Mouse (Mus musculus) cerebellum, postnatal 10 days (tissue): ENCODE results near the gene Mrps15.

Experiments
- DNase-seq, 2 experiments: peaks; one replicate each; pipeline ENCODE4 v3.0.0; 2021; ENCODE audit warnings: mixed read lengths in 2 of 2

Mrps15 gene

GRCm38 (mm10) chr4:126046851-126047585 lies at the start of gene Mrps15:
Mrps15 (plus strand) TSS chr4:126046925.
- DNase-seq: peak; percentile 89 to 91

DNA sequence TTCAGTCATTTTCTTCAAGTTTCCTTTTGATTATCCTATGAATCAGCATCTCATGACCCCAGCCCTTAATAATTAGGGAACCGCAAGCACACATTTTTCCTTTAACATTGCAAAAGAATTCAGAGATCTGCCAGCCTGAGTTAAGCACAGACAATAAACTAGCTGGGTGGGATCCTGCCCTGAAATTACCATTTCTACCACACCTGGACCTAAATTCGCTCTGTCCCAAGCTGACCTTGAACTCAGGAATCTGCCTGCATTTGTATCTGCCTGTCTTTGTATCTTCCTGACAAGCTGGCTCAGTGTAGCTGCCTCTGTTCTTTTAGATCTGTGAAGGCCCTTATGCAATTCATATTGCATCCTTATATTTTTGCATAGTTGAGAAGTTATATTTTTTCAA lies 48.9 kb upstream of the Mrps15 start:
- DNase-seq: no peak

DNA sequence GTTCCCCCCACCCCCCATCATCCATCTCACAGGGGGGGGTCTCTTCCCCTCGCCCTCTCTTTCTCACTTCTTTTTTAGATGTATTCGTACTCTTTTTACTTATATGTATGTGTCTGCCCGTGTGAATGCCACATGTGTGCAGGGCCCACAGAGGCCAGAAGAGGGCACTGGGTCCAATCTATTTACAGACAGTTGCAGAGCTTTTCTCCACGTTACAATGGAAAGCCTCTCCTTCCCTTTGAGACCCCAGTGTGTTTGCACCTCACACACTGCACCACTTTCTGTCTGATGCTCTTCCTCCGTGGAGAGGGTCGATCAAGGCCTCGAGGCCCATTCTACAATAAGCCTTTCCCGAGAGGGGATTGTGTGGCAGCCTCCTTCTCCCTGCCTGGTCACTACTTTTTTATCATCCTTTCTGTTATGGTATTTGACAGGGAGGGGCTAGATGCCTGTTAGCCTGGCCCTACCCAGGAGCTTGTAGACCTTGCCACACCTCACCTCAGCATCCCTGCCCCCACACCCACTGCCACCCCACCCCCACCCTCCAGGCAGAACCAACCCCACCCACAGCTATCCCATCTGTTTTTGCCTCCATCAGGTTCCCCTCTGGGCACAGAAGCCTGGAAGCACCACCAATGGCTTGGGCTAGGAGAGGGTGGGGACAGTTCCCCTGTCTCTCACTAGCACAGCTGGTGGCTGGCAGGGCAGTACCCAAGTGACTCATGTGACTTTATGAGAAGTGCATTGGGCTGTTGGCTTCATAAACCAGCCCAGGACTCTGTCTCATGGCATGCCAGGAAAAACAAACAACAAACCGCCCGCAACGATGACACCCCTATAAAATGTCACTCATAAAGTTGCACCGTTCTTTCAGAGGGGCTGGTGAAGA lies 45.2 kb upstream of the Mrps15 start:
- no peak for DNase-seq

DNA sequence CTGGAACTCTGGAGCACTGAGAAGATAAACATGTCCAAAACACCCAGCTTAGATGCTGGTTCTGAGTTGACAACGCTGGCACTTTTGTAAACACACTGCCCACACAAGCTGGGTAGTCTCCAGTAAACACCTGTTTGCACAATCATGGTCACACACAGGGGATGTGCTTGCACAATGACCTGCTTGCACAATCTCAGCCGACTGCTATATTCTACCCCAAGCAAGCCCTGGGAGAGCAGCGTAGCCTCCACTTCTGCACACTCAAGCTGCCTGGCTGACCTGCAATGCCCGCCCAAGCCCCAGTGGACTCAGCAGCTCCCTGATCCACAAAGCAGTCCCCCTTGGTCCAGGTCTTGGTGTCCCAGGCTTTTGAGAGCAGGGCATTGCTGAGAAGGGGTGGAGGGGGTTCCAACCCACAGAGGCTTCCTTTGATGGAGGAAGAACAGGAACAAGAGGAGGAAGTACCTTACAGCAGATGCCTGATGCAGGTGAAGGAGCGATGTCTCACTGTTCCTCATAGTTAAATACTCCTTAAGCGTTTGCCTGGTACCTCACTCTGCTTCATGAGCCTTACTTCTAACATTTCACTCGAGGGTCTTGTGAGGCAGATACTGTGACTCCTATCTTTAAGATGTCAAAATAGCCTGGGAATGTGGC lies 28.9 kb upstream of the Mrps15 start:
- no peak for DNase-seq

DNA sequence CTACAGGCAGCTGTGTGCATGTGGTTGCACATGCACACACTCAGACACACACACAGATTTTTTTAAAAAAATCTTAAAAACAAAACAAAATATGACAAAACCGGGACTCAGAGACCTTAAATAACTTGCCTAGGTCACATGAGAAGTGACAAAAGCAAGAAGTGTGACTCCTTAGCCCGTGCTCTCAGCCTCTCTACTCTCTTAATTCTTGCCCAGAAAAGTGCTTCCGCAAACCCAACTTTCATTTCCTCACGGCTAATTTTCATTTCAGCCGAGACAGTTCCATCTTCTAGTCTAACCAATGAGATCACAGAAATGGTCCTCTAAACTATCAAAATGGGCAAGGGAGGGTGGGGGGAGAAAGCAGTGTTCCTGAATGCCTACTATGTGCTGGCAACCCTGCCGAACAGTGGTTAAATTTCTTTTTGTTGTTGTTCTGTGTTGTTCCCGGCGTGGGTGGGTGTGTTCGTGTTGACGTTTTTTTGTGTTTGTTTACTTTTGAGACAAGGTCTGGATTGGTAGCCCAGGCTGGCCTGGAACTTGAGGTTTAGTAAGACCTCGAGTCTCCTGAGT lies 27.7 kb upstream of the Mrps15 start:
- no peak for DNase-seq

- DNase-seq: no peak
These were observed 22.3 kb upstream of the Mrps15 start, which contains the start of gene Csf3r for GRCm38 (mm10) chr4:126024303-126024900. Csf3r (plus strand) TSS chr4:126024550.

GRCm38 (mm10) chr4:126025801-126026200 lies 20.9 kb upstream of the Mrps15 start:
- peak; percentile 29 to 45 for DNase-seq

DNA sequence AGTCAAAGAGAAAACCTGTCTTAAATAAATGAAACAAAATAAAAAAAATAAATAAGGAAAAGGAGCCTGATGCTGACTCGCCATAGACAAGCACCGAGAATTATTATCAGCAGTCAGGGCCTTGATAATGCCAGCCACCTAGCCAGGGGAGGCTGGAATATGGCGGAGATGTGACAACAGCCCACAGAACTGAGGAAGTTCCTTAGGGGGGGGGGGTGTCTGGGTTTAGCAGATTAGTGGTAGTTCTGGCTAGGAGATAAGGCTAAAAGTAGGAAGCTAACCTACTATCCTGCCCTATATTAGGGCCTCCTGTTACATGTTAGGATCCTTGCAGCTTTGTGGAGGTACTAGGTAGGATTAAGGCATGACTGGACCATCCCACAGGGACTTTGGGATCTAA lies 18.7 kb upstream of the Mrps15 start:
- no peak for DNase-seq

GRCm38 (mm10) chr4:126029042-126029441 lies 17.7 kb upstream of the Mrps15 start:
- no peak for DNase-seq

DNA sequence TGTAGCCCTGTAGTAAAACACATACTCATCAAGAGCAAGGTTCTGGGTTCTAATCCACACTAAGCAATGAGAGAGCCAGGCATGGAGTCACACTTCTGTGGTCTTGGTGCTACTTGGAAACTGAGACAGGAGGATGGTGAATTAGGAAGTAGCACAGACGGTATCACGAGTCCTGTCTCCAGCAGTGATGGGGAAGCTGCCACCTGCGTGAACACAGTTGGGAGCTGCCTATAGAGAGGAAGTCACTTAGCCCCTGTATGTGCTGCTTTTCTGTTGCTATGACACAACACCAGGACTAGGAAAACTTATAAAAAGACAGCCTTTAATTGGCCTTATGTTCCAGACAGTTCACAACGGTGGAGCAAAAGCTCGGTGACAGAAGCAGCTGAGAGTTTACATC lies 16.0 kb upstream of the Mrps15 start:
- no peak for DNase-seq

- DNase-seq: no peak
These were observed 11.3 kb upstream of the Mrps15 start for GRCm38 (mm10) chr4:126035413-126035812.

DNA sequence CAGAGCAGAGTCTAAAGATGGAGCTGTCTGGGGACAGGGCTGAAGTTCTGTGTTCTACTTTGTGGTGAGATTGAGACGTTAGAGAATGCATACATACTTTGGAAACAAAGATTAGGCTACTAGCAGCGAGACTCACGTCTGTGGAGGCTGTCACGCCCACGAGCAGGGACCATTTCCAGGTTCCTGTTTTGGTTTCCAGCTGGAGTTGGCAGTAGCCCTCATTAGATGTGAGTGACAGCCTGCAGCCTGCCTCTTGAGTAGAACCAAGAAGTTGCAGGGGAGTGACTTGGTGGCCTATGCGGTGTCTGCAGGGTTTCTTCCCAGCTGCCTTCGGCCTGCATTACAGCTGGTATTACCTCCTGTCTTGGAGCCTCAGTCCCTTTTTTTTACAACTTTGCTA lies 4.9 kb downstream of the Mrps15 start:
- DNase-seq: peak; percentile 23 to 54

GRCm38 (mm10) chr4:126057207-126058133 lies 10.7 kb downstream of the Mrps15 start:
- no peak for DNase-seq

GRCm38 (mm10) chr4:126058134-126058996 lies 11.6 kb downstream of the Mrps15 start, which contains the start of gene Oscp1:
Oscp1 (plus strand) TSS chr4:126058565.
- peak; percentile 94 to 95 for DNase-seq

GRCm38 (mm10) chr4:126058997-126059362 lies 12.3 kb downstream of the Mrps15 start:
- DNase-seq: no peak

GRCm38 (mm10) chr4:126062856-126063255 lies 16.1 kb downstream of the Mrps15 start:
- peak; percentile 64 to 65 for DNase-seq

GRCm38 (mm10) chr4:126065241-126065640 lies 18.5 kb downstream of the Mrps15 start:
- DNase-seq: no peak

- peak; percentile 89 to 91 for DNase-seq
These were observed 20.8 kb downstream of the Mrps15 start for GRCm38 (mm10) chr4:126067401-126068077.

- no peak for DNase-seq
These were observed 22.1 kb downstream of the Mrps15 start for GRCm38 (mm10) chr4:126068842-126069241.

- DNase-seq: no peak
These were observed 31.1 kb downstream of the Mrps15 start for GRCm38 (mm10) chr4:126077833-126078232.
